Mouse (Mus musculus): ENCODE measurements around the gene Kcnip4. TPM values are rescaled to one million over a fixed set of nuclear protein-coding genes. Genes with fewer than 3 reads are reported as not detected.

The Kcnip4 gene
- polyA plus RNA-seq, 1 experiment from 2014 or later: 0.05 TPM

DNA sequence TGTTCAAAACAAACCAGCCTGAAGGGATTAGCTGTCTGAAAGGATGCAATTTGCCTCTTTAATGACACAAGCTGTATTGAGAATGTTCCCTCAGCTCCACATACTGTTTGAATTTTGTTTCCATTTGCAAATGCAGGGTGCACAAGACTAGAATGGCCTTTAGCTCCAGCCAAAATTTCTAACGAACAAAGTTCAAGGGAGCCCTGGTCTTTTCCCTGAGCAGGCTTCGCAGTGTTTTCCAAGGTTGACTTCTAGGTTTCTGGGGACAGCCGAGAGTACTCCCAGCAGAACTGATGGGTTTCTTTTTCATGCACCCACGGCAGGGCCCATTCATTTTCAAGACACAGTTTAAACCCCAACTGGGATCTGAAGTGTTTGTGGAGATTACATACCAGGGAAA is 874.2 kb downstream of the Kcnip4 start:
- DNase-seq (no peak), ATAC-seq (no peak)
- Histone ChIP-seq H3K27ac (ENCODE audit: low read depth) (no peak overlapping the region), H3K4me2 (ENCODE audit: low read depth, low read length) (no peak overlapping the region), H3K4me3 (ENCODE audit: low read depth, low read length) (no peak overlapping the region), H3K27me3 (ENCODE audit: insufficient read depth, low read length) (no peaks in the 10 kb centered on the region), H3K4me1 (ENCODE audit: insufficient read depth) (no peaks in the 10 kb centered on the region), H3K9me3 (ENCODE audit: low read length) (no peaks in the 10 kb centered on the region), H3K9ac (replicated peaks) (no peak overlapping the region), H3K36me3 (replicated peaks; ENCODE audit: insufficient read depth, low read length) (no peaks in the 10 kb centered on the region)
- 53% methylated on average over 4 of the region's 4 CpGs for WGBS (ENCODE audit: insufficient replicate concordance)
- no peak for TF ChIP-seq CTCF (IDR thresholded peaks at IDR 0.05; ENCODE audit: low read depth)
- TF ChIP-seq EP300 (IDR thresholded peaks at IDR 0.05; ENCODE audit: low read depth): no peak

GRCm38 (mm10) chr5:48636675-48637074 is 888.0 kb downstream of the Kcnip4 start:
- no peak for DNase-seq
- H3K4me3 ChIP-seq (ENCODE audit: low read depth, low read length): no peak overlapping the region
- no peak overlapping the region for H3K4me2 ChIP-seq (ENCODE audit: low read depth, low read length)
- no peaks in the 10 kb centered on the region for H3K4me1 ChIP-seq (ENCODE audit: insufficient read depth)
- no peak overlapping the region for H3K9ac ChIP-seq (replicated peaks)
- WGBS (ENCODE audit: insufficient replicate concordance): 71% methylated on average over 6 of the region's 6 CpGs
- no peaks in the 10 kb centered on the region for H3K9me3 ChIP-seq (ENCODE audit: low read length)
- TF ChIP-seq EP300 (IDR thresholded peaks at IDR 0.05; ENCODE audit: low read depth): no peak
- TF ChIP-seq CTCF (IDR thresholded peaks at IDR 0.05; ENCODE audit: low read depth): no peak
- no peak for ATAC-seq
- no peak overlapping the region for H3K27ac ChIP-seq (ENCODE audit: low read depth)
- H3K27me3 ChIP-seq (ENCODE audit: insufficient read depth, low read length): no peaks in the 10 kb centered on the region
- H3K36me3 ChIP-seq (replicated peaks; ENCODE audit: insufficient read depth, low read length): no peaks in the 10 kb centered on the region

- Histone ChIP-seq H3K27ac (ENCODE audit: low read depth) (no peak overlapping the region), H3K9me3 (ENCODE audit: low read length) (no peaks in the 10 kb centered on the region), H3K4me1 (ENCODE audit: insufficient read depth) (no peaks in the 10 kb centered on the region), H3K36me3 (replicated peaks; ENCODE audit: insufficient read depth, low read length) (no peaks in the 10 kb centered on the region), H3K4me2 (ENCODE audit: low read depth, low read length) (no peak overlapping the region), H3K4me3 (ENCODE audit: low read depth, low read length) (no peak overlapping the region), H3K9ac (replicated peaks) (no peak overlapping the region), H3K27me3 (ENCODE audit: insufficient read depth, low read length) (no peaks in the 10 kb centered on the region)
- 71% methylated on average over 3 of the region's 3 CpGs for WGBS (ENCODE audit: insufficient replicate concordance)
- ATAC-seq (no peak), DNase-seq (no peak)
- TF ChIP-seq CTCF (IDR thresholded peaks at IDR 0.05; ENCODE audit: low read depth): no peak
- TF ChIP-seq EP300 (IDR thresholded peaks at IDR 0.05; ENCODE audit: low read depth): no peak
Measured at GRCm38 (mm10) chr5:48633631-48634030, 891.1 kb downstream of the Kcnip4 start.

- Histone ChIP-seq H3K36me3 (replicated peaks; ENCODE audit: insufficient read depth, low read length) (no peaks in the 10 kb centered on the region), H3K4me3 (ENCODE audit: low read depth, low read length) (no peak overlapping the region), H3K4me2 (ENCODE audit: low read depth, low read length) (no peak overlapping the region), H3K4me1 (ENCODE audit: insufficient read depth) (no peaks in the 10 kb centered on the region), H3K27me3 (ENCODE audit: insufficient read depth, low read length) (no peaks in the 10 kb centered on the region), H3K9me3 (ENCODE audit: low read length) (no peaks in the 10 kb centered on the region), H3K9ac (replicated peaks) (no peak overlapping the region), H3K27ac (ENCODE audit: low read depth) (no peak overlapping the region)
- no peak for ATAC-seq
- no peak for DNase-seq
- WGBS (ENCODE audit: insufficient replicate concordance): 70% methylated on average over 7 of the region's 7 CpGs
- TF ChIP-seq EP300 (IDR thresholded peaks at IDR 0.05; ENCODE audit: low read depth): no peak
- TF ChIP-seq CTCF (IDR thresholded peaks at IDR 0.05; ENCODE audit: low read depth): no peak
Measured at GRCm38 (mm10) chr5:48623370-48623769, 901.3 kb downstream of the Kcnip4 start.

DNA sequence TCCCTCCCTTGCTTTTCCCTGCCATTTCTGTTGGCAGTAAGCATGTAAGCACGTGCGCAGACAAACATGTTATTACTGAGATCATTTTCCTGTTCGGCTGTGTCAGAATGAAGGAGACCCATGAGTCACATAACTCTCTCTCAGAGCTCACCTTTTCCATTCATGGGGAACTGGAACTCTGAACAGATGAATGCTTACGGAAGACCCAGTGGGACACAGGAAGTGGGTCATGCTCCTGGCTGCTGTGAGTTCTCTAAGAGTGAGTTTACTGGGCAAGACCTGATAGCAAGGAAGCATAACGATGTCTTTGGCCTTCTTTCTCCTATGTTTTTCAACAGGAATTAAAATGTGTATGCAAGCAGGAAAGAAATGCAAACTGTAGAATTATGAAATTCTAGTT is 917.8 kb downstream of the Kcnip4 start:
- TF ChIP-seq EP300 (IDR thresholded peaks at IDR 0.05; ENCODE audit: low read depth) (no peak), CTCF (IDR thresholded peaks at IDR 0.05; ENCODE audit: low read depth) (no peak)
- no peaks in the 10 kb centered on the region for H3K36me3 ChIP-seq (replicated peaks; ENCODE audit: insufficient read depth, low read length)
- no peak overlapping the region for H3K9ac ChIP-seq (replicated peaks)
- H3K27ac ChIP-seq (ENCODE audit: low read depth): no peak overlapping the region
- no peak for DNase-seq
- H3K4me1 ChIP-seq (ENCODE audit: insufficient read depth): no peaks in the 10 kb centered on the region
- WGBS (ENCODE audit: insufficient replicate concordance): 80% methylated on average over 5 of the region's 5 CpGs
- H3K9me3 ChIP-seq (ENCODE audit: low read length): no peaks in the 10 kb centered on the region
- no peaks in the 10 kb centered on the region for H3K27me3 ChIP-seq (ENCODE audit: insufficient read depth, low read length)
- H3K4me3 ChIP-seq (ENCODE audit: low read depth, low read length): no peak overlapping the region
- no peak overlapping the region for H3K4me2 ChIP-seq (ENCODE audit: low read depth, low read length)
- no peak for ATAC-seq

DNA sequence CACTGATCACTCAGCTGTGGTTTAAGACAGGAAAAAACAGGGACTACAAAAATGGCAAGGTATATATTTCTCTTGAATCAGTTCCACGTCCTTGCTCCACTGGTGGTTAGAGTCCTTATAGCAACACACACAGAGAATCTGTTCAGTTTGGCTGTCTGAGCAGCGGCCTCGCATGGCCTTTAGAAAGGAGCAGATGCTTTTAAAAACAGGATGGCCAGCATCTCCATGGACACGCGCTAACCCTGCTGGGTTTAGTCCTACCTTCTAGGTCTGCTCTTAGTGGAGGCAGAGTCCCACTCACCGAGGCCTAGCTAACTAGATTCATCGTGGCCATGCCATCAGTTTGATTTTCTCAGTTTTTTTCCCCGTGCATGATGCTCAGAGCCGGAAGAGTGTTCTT is 918.4 kb downstream of the Kcnip4 start:
- DNase-seq (no peak), ATAC-seq (no peak)
- H3K4me3 ChIP-seq (ENCODE audit: low read depth, low read length): no peak overlapping the region
- WGBS (ENCODE audit: insufficient replicate concordance): 82% methylated on average over 9 of the region's 9 CpGs
- no peak for TF ChIP-seq CTCF (IDR thresholded peaks at IDR 0.05; ENCODE audit: low read depth)
- no peak for TF ChIP-seq EP300 (IDR thresholded peaks at IDR 0.05; ENCODE audit: low read depth)
- H3K4me2 ChIP-seq (ENCODE audit: low read depth, low read length): no peak overlapping the region
- H3K9ac ChIP-seq (replicated peaks): no peak overlapping the region
- no peak overlapping the region for H3K27ac ChIP-seq (ENCODE audit: low read depth)
- no peaks in the 10 kb centered on the region for H3K27me3 ChIP-seq (ENCODE audit: insufficient read depth, low read length)
- H3K9me3 ChIP-seq (ENCODE audit: low read length): no peaks in the 10 kb centered on the region
- H3K4me1 ChIP-seq (ENCODE audit: insufficient read depth): no peaks in the 10 kb centered on the region
- H3K36me3 ChIP-seq (replicated peaks; ENCODE audit: insufficient read depth, low read length): no peaks in the 10 kb centered on the region

GRCm38 (mm10) chr5:48599481-48600040 is 925.1 kb downstream of the Kcnip4 start:
- no peaks in the 10 kb centered on the region for H3K36me3 ChIP-seq (replicated peaks; ENCODE audit: insufficient read depth, low read length)

More at GRCm38 (mm10) chr5:48599481-48600040, 925.1 kb downstream of the Kcnip4 start:
- Histone ChIP-seq H3K27me3 (ENCODE audit: insufficient read depth, low read length) (no peaks in the 10 kb centered on the region), H3K9ac (replicated peaks) (no peak overlapping the region), H3K4me2 (ENCODE audit: low read depth, low read length) (no peak overlapping the region), H3K4me3 (ENCODE audit: low read depth, low read length) (no peak overlapping the region), H3K4me1 (ENCODE audit: insufficient read depth) (no peaks in the 10 kb centered on the region), H3K27ac (ENCODE audit: low read depth) (no peak overlapping the region), H3K9me3 (ENCODE audit: low read length) (no peaks in the 10 kb centered on the region)
- ATAC-seq (no peak), DNase-seq (no peak)
- WGBS (ENCODE audit: insufficient replicate concordance): 5% methylated on average over 12 of the region's 12 CpGs
- TF ChIP-seq CTCF (IDR thresholded peaks at IDR 0.05; ENCODE audit: low read depth): no peak
- TF ChIP-seq EP300 (IDR thresholded peaks at IDR 0.05; ENCODE audit: low read depth): no peak

Data from liver, postnatal 0 days (tissue).